ENCODE assay signal across 12 mouse cellular contexts in the genomic region with DNA sequence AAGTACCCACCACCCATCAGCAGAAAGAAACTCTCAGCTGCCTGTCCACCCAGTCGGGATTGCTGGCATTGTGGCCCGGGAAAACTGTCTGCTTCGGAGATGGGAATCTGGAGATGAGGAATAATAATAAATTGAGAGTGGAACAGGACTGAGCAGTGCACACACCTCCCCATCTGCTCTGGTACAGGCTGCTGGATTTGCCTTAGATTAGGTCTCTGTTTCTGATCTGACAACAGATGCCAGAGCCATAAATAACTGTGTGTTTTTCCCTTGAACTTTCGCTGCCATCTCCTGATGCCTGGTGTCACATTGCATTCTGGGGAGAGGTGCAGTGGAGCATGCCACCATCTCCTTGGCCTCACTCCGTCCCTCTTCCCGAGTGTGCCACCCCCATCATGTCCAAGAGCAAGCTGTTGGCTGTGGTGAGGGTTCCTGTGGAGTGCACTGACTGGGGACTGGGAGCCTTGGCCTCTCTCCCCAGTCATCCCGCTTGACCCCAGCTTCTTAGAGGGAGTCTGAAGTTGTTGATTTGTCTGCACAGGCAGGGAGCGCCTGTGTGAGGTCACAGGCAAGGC. TPM values are rescaled to one million over a fixed set of nuclear protein-coding genes. Genes with fewer than 3 reads are reported as not detected.
A peak's percentile ranks its signal among the peaks of the same experiment; 100 is the strongest.
DNase-seq lines count a peak whose midpoint lies in the region; ATAC-seq lines count a peak whose summit lies in the region.
"Had no signal": no experiment of that assay in that cellular context is flagged by ENCODE, and none has a peak within 500 bp of the region (broad histone marks: within the 10 kb centered on the region; RNA-seq: fewer than 3 reads in every experiment).

No protein-coding gene starts in this region.

- H3K4me1 ChIP-seq in liver, embryonic 12.5 days, result no peaks in the 10 kb centered on the region
- H3K4me1 ChIP-seq: liver, embryonic 15.5 days had no signal

- no peak overlapping the region for H3K4me3 ChIP-seq in liver, embryonic 12.5 days
- H3K4me3 ChIP-seq: forebrain, embryonic 10.5 days; left cerebral cortex, adult 2 months; liver, embryonic 15.5 days had no signal

- no peak for ATAC-seq in liver, embryonic 12.5 days

- H3K27me3 ChIP-seq in liver, embryonic 12.5 days (replicated peaks), result no peaks in the 10 kb centered on the region
- H3K27me3 ChIP-seq: liver, embryonic 15.5 days had no signal

- H3K9me3 ChIP-seq in liver, embryonic 12.5 days (replicated peaks), result no peaks in the 10 kb centered on the region
- H3K9me3 ChIP-seq: forebrain, embryonic 10.5 days; liver, embryonic 15.5 days had no signal

- no peak overlapping the region for H3K4me2 ChIP-seq in liver, embryonic 12.5 days
- H3K4me2 ChIP-seq: liver, embryonic 15.5 days had no signal

- no peaks in the 10 kb centered on the region for H3K36me3 ChIP-seq in liver, embryonic 12.5 days
- H3K36me3 ChIP-seq: forebrain, embryonic 10.5 days; liver, embryonic 15.5 days had no signal

- no peak overlapping the region for H3K9ac ChIP-seq in liver, embryonic 12.5 days
- H3K9ac ChIP-seq: liver, embryonic 15.5 days had no signal

- WGBS in liver, embryonic 12.5 days (ENCODE audit: insufficient replicate concordance), result 43% methylated on average over 8 of the region's 8 CpGs

- DNase-seq in heart, adult 11 months, result peak; percentile 65
- no peak for DNase-seq in heart, postnatal 4 days
- peak; percentile 14 for DNase-seq in Muller cell, postnatal 12 days (ENCODE audit: inconsistent ontology term)
- DNase-seq in cerebellum, adult 18-20 months, result peak; percentile 67 to 77
- DNase-seq in layer of hippocampus, adult 9-10 months (ENCODE audit: low spot score), result peak; percentile 37
- no peak for DNase-seq in ovary, postnatal 36 days (ENCODE audit: low spot score)
- DNase-seq in lung, postnatal 10 days, result no peak
- DNase-seq: midbrain, embryonic 14.5 days had no signal

- H3K27ac ChIP-seq in liver, embryonic 12.5 days, result no peak overlapping the region
- H3K27ac ChIP-seq: forebrain, embryonic 10.5 days; left cerebral cortex, adult 2 months; liver, embryonic 15.5 days had no signal

RNA-seq across cellular contexts. Expression of gene Nxpe4, which starts 50.4 kb away (rescaled TPM):
- total RNA-seq in heart, postnatal 4 days (2021), result 10 to 100 TPM; 13.3 to 13.9 TPM
- polyA plus RNA-seq in liver, embryonic 12.5 days (2016; fragmentation: Nextera tagmentation; extraction: Ambion mirVana), result 7.8 and 8.4 TPM in 2 replicates

Comparison
In these comparisons a context has a peak if more than half of its experiments do, and no peak if none do; other contexts are left out.
1. DNase-seq: peak in heart, adult 11 months (single experiment), Muller cell, postnatal 12 days (single experiment), cerebellum, adult 18-20 months (2 of 2) and layer of hippocampus, adult 9-10 months (single experiment); none in heart, postnatal 4 days (single experiment), ovary, postnatal 36 days (single experiment) and lung, postnatal 10 days (single experiment).